Mouse (Mus musculus) megakaryocyte, embryonic 14.5 days (primary cell): ENCODE results near the gene Sarm1.

ENCODE experiments used
- FLI1 ChIP-seq: IDR thresholded peaks from 2 replicates; pipeline ENCODE4 v1.6.1; 2012; ENCODE audit warnings: low read length, inconsistent platforms, mixed read lengths
- GATA1 ChIP-seq: IDR thresholded peaks from 3 replicates; pipeline ENCODE4 v1.6.1; 2012; ENCODE audit warnings: mixed read lengths, low read length, inconsistent platforms, borderline replicate concordance

- no peak for TF ChIP-seq GATA1
- TF ChIP-seq FLI1: no peak
These were observed 60.4 kb downstream of the Sarm1 start for GRCm38 (mm10) chr11:78437182-78437581.
